Mouse (Mus musculus) midbrain, embryonic 10.5 days (tissue): ENCODE measurements around the gene Vmn2r83. TPM values are rescaled to one million over a fixed set of nuclear protein-coding genes. Genes with fewer than 3 reads are reported as not detected.

ENCODE experiments used
- DNase-seq: peaks from one replicate; pipeline ENCODE4 v3.0.0-alpha.2; 2017; ENCODE audit warnings: low spot score
- H3K27ac ChIP-seq: fragments of 300-500 bp; sonication (generic); replicated peaks from 2 replicates; pipeline ENCODE4 v1.5.1; 2016; ENCODE audit warnings: mild to moderate bottlenecking
- H3K27me3 ChIP-seq: fragments of 300-500 bp; sonication (generic); 2 replicates; pipeline ENCODE4 v1.6.1; 2016; ENCODE audit warnings: low read depth, mild to moderate bottlenecking; ENCODE audit not compliant: poor library complexity, severe bottlenecking
- H3K36me3 ChIP-seq: fragments of 300-500 bp; sonication (generic); 2 replicates; pipeline ENCODE4 v1.6.1; 2016; ENCODE audit warnings: mild to moderate bottlenecking, moderate library complexity
- H3K4me1 ChIP-seq: fragments of 300-500 bp; sonication (generic); 2 replicates; pipeline ENCODE4 v1.6.1; 2016
- H3K4me3 ChIP-seq: fragments of 300-500 bp; sonication (generic); 2 replicates; pipeline ENCODE4 v1.5.1; 2016; ENCODE audit warnings: mild to moderate bottlenecking, moderate library complexity
- H3K9me3 ChIP-seq: fragments of 300-500 bp; sonication (generic); replicated peaks from 2 replicates; pipeline ENCODE4 v1.6.1; 2016; ENCODE audit warnings: mild to moderate bottlenecking
- WGBS: fragments of 180-500 bp; shearing (Covaris S2); methylation state at CpG from one replicate; pipeline ENCODE4 v1.1.7; 2016; 5-methylcytosine and 5-hydroxymethylcytosine counted together
- polyA plus RNA-seq: library from polyadenylated mRNA; unstranded; fragments of >200 nt; fragmentation: Nextera tagmentation; extraction: Ambion mirVana; gene quantifications from 2 replicates; pipeline ENCODE4 v1.2.1, GENCODE M21; 2016

The Vmn2r83 gene
- polyA plus RNA-seq, 1 experiment from 2014 or later = not detected

- WGBS = 92% methylated on average over 13 of the region's 13 CpGs
Observed at GRCm38 (mm10) chr10:79530721-79531120, 62.2 kb downstream of the Vmn2r83 start.

GRCm38 (mm10) chr10:79531593-79531992 is 63.1 kb downstream of the Vmn2r83 start:
- H3K9me3 ChIP-seq = no peaks in the 10 kb centered on the region
- peak; percentile 10 for DNase-seq

More at GRCm38 (mm10) chr10:79530721-79531120, 62.2 kb downstream of the Vmn2r83 start:
- no peaks in the 10 kb centered on the region for H3K9me3 ChIP-seq
- H3K4me3 ChIP-seq = no peak overlapping the region
- no peak overlapping the region for H3K27ac ChIP-seq
- no peak for DNase-seq
- H3K36me3 ChIP-seq = peaks cover 20% of the 10 kb centered on the region
- peaks cover 22% of the 10 kb centered on the region for H3K4me1 ChIP-seq
- H3K27me3 ChIP-seq = peaks cover 25% of the 10 kb centered on the region

DNA sequence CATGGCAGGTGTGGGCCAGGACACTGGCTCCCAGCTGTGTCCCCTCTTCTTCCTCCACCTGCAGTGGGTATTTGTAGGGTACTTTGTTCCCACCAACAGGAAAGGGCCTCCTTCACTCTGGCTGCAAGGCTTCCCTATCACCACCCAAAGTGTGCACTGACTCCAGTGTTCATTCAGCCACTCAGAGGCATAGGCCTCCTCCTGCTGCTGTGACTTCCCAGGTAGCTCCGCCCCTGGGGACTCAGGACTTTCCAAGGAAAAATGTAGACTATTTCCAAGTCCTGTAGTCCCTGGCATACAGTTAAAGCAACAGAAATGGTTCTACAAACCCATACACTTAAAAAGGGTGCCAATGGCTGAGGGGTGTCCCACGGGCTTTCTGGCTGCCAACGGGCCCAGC is 64.1 kb downstream of the Vmn2r83 start:
- Histone ChIP-seq H3K27me3 (peaks cover 25% of the 10 kb centered on the region), H3K9me3 (no peaks in the 10 kb centered on the region), H3K4me3 (peak overlapping the region; percentile 70), H3K36me3 (peaks cover 9% of the 10 kb centered on the region; the same call in 1 of the 2 replicates), H3K4me1 (peaks cover 22% of the 10 kb centered on the region), H3K27ac (peak overlapping the region; percentile 80)
- WGBS = 27% methylated on average over 3 of the region's 3 CpGs
- no peak for DNase-seq

More at GRCm38 (mm10) chr10:79531593-79531992, 63.1 kb downstream of the Vmn2r83 start:
- H3K4me1 ChIP-seq = peaks cover 22% of the 10 kb centered on the region
- 86% methylated on average over 3 of the region's 3 CpGs for WGBS
- H3K27me3 ChIP-seq = peaks cover 25% of the 10 kb centered on the region
- no peak overlapping the region for H3K4me3 ChIP-seq
- H3K36me3 ChIP-seq = peaks cover 16% of the 10 kb centered on the region
- no peak overlapping the region for H3K27ac ChIP-seq

DNA sequence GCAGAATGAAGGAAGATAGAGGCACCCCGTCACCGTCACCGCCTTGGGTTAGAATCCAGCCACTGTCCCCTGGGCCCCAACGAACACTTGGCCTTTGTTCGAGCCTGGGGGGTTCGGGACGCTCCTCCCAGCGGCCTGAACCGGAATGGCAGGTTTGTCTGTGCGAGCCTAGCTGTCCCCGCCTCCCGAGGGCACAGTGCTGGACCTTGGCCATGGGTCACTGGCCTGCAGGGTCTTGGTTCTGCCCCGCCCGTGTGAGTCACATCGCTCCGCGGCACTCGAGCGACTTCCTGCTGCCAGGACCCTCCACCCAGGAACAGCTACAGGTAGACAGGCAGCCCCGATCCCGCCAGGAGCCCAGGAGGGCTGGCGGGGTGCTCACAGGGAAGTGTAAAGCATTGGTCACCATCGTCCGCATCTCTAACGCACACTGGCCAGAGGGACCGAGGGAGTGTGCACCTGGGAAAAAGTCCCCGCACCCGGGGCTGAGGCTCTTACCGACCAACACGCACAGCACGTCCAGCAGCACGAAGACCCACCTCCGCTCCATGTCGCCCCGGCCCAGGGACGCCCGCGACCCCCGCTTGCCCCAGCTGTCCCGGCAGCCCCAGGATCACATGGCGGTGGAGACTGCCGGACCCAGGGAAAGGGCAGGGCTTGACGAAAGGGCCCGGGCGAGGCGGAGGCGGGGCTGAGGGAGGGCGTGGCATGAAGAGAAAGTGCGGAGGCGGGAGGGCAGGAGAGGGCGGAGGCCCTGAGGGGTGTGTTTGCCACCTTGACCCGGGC is 64.8 kb downstream of the Vmn2r83 start, which contains the start of gene Plpp2:
Gene Plpp2 (minus strand): TSS at position 671 of the 786 bp plus-strand sequence.
- no peaks in the 10 kb centered on the region for H3K9me3 ChIP-seq
- H3K36me3 ChIP-seq = peaks cover 13% of the 10 kb centered on the region
- peak; percentile 84 for DNase-seq
- H3K27ac ChIP-seq = peak within 1 kb of the TSS; percentile 80
- H3K4me3 ChIP-seq = peak within 1 kb of the TSS; percentile 70
- under 1% methylated on average over 52 of the region's 52 CpGs for WGBS
- H3K4me1 ChIP-seq = peaks cover 22% of the 10 kb centered on the region
- H3K27me3 ChIP-seq = peaks cover 25% of the 10 kb centered on the region

GRCm38 (mm10) chr10:79534426-79534825 is 65.9 kb downstream of the Vmn2r83 start:
- H3K4me1 ChIP-seq = peaks cover 22% of the 10 kb centered on the region
- peak overlapping the region; percentile 1; the same call in 1 of the 2 replicates for H3K4me3 ChIP-seq
- H3K27ac ChIP-seq = no peak overlapping the region
- no peaks in the 10 kb centered on the region for H3K9me3 ChIP-seq
- DNase-seq = no peak
- H3K27me3 ChIP-seq = peaks cover 25% of the 10 kb centered on the region
- WGBS = 85% methylated on average over 2 of the region's 2 CpGs
- H3K36me3 ChIP-seq = peaks cover 23% of the 10 kb centered on the region

GRCm38 (mm10) chr10:79535431-79535830 is 66.9 kb downstream of the Vmn2r83 start:
- Histone ChIP-seq H3K36me3 (peaks cover 31% of the 10 kb centered on the region), H3K9me3 (no peaks in the 10 kb centered on the region), H3K4me1 (peaks cover 22% of the 10 kb centered on the region), H3K27ac (no peak overlapping the region), H3K27me3 (peaks cover 25% of the 10 kb centered on the region), H3K4me3 (no peak overlapping the region)
- peak; percentile 9 for DNase-seq
- WGBS = 73% methylated on average over 1 of the region's 1 CpGs

GRCm38 (mm10) chr10:79536461-79537080 is 68.0 kb downstream of the Vmn2r83 start:
- H3K27me3 ChIP-seq = peaks cover 25% of the 10 kb centered on the region
- H3K36me3 ChIP-seq = peaks cover 40% of the 10 kb centered on the region
- DNase-seq = peak; percentile 9
- H3K4me3 ChIP-seq = no peak overlapping the region
- no peak overlapping the region for H3K27ac ChIP-seq
- WGBS = 80% methylated on average over 12 of the region's 12 CpGs
- peaks cover 22% of the 10 kb centered on the region for H3K4me1 ChIP-seq
- H3K9me3 ChIP-seq = no peaks in the 10 kb centered on the region

DNA sequence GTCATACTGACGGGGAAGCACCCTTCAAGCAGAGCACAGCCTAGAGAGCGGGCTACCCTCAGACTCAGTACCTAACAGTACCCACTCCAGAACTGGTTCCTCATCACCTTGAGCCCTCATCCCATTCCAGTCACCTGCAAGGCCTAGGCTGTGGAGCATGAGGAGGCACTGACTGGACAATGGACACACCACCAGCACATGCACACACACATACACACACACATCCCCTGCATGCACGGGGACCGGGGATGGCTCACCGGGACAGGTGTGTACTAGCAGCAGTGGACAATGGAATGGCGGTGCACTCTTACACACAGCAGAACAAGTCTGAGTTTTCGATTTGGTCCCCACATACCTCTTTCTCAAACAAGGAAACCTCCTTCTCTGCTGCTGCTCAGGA is 68.7 kb downstream of the Vmn2r83 start:
- WGBS = 89% methylated on average over 7 of the region's 7 CpGs
- H3K4me1 ChIP-seq = peaks cover 20% of the 10 kb centered on the region
- no peak overlapping the region for H3K4me3 ChIP-seq
- no peaks in the 10 kb centered on the region for H3K9me3 ChIP-seq
- H3K36me3 ChIP-seq = peaks cover 47% of the 10 kb centered on the region
- peak; percentile 7 for DNase-seq
- H3K27me3 ChIP-seq = peaks cover 18% of the 10 kb centered on the region
- no peak overlapping the region for H3K27ac ChIP-seq

DNA sequence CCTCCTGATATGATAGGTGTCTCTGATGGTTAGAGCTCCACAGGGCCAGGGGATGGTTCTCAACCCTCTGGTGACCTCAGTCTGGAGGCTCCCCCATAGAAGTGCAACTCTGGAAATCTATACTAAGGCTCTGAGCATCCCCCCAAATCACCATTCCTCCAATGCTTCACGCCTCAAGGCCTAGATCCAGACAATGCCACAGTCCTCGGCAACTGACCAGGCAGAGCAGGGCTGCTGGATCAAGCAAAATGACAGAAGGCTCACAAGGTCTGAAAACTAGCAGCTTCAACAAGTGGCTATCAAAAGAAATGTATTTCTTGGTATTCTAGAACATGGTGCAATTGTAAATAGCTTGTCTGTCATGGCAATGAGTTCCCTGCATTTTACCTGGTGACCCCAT is 69.2 kb downstream of the Vmn2r83 start:
- 91% methylated on average over 2 of the region's 2 CpGs for WGBS
- H3K27me3 ChIP-seq = peaks cover 15% of the 10 kb centered on the region
- no peak overlapping the region for H3K4me3 ChIP-seq
- peak; percentile 8 for DNase-seq
- H3K9me3 ChIP-seq = no peaks in the 10 kb centered on the region
- peaks cover 15% of the 10 kb centered on the region for H3K4me1 ChIP-seq
- H3K36me3 ChIP-seq = peaks cover 52% of the 10 kb centered on the region
- no peak overlapping the region for H3K27ac ChIP-seq

DNA sequence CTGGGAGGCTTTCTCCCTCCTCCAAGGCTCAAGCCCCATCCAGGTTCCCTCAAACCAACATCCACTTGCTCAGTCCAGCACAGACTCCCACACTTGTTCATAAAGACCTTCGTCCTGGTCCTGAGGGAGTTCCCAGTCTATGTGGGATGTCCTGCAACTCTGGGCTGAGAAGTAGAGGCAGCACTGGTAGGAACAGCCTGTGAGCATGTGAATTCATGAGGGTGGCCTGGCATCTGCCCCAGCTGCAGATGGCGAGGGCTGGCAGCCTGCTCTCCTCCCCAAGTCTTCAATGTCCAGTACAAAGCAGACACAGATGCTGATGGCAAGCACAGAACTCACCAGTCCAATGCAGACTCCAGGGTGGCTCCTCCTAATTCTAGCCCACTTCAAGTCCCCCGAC is 69.8 kb downstream of the Vmn2r83 start:
- Histone ChIP-seq H3K36me3 (peaks cover 57% of the 10 kb centered on the region), H3K4me1 (peaks cover 10% of the 10 kb centered on the region), H3K27me3 (peaks cover 15% of the 10 kb centered on the region), H3K27ac (no peak overlapping the region), H3K9me3 (no peaks in the 10 kb centered on the region), H3K4me3 (no peak overlapping the region)
- 88% methylated on average over 3 of the region's 3 CpGs for WGBS
- no peak for DNase-seq

- no peaks in the 10 kb centered on the region for H3K9me3 ChIP-seq
- peaks cover 15% of the 10 kb centered on the region for H3K27me3 ChIP-seq
- H3K36me3 ChIP-seq = peaks cover 63% of the 10 kb centered on the region
- no peak for DNase-seq
- 78% methylated on average over 4 of the region's 4 CpGs for WGBS
- H3K4me1 ChIP-seq = peaks cover 4% of the 10 kb centered on the region
- H3K27ac ChIP-seq = no peak overlapping the region
- no peak overlapping the region for H3K4me3 ChIP-seq
Observed at GRCm38 (mm10) chr10:79538873-79539272, 70.3 kb downstream of the Vmn2r83 start.

- no peak for DNase-seq
- H3K36me3 ChIP-seq = peaks cover 73% of the 10 kb centered on the region
Observed at GRCm38 (mm10) chr10:79539701-79540495, 71.4 kb downstream of the Vmn2r83 start.

More at GRCm38 (mm10) chr10:79539701-79540495, 71.4 kb downstream of the Vmn2r83 start:
- Histone ChIP-seq H3K4me1 (no peaks in the 10 kb centered on the region), H3K27me3 (peaks cover 7% of the 10 kb centered on the region), H3K9me3 (no peaks in the 10 kb centered on the region), H3K4me3 (no peak overlapping the region), H3K27ac (no peak overlapping the region)
- WGBS = 93% methylated on average over 16 of the region's 16 CpGs
